Mouse (Mus musculus): Measurements from ENCODE around the gene Zfp362.

Zfp362 gene

DNA sequence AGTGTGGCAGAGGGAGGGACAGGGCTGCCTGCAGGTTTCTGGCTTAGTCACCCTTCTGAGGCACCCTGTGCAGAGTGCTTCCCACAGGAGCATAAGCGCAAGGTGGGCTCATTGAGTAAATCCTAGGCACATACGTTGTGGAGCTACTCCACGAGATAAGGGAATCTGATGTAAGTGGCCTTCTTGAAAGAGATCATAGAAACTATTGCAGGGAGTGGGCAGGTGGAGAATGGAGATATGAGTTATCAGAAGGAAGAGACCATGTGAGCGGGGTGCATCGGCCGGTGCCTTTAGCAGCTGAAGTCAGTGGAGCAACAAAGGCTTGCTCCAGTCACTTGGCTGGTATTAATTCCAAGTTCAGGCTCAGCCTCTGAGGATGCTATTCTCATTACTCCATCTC, 45.8 kb downstream of the Zfp362 start:
- in situ Hi-C loops (cut with MboI, MseI), result no loop called here

DNA sequence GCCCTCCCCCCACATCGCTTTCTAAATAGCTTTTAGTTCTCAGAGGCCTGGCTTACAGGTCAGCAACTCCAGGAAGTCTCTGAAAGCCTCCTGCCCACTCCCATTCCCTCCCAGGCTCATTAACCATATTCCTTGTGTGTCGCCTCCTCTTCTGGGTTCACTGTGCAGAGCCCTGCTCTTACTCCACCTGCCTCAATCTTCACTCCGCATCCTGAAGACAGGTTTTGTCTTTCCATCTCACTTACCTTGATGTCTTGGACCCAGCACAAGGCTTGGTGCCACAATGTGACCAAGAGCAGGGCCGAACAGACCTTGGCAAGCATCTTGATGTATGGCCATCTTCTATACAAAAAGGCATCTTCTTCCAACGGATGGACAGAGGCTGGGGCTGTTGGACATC, 46.6 kb downstream of the Zfp362 start:
- in situ Hi-C loops (cut with MboI, MseI), result no loop called here

DNA sequence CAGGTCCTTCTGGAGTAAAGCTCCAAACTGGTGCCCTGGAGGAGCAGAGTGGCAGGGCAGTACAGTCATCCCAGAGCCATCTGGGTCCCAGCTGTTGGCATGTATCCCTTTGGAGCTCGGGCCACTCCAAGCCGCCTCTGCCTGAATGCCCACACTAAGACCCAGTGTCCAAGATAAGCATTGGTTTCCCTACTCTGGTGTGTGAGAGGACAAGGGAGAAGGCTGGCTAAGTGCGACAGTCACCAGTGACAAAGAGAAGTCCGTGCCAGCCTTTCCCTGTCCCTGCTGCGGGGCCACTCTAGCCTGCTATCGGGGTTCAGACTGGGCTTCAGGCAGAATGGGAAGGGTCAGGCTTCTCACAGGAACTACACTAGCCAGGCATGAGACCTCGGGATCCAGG, 49.9 kb downstream of the Zfp362 start:
- in situ Hi-C loops (cut with MboI, MseI), result no loop called here

DNA sequence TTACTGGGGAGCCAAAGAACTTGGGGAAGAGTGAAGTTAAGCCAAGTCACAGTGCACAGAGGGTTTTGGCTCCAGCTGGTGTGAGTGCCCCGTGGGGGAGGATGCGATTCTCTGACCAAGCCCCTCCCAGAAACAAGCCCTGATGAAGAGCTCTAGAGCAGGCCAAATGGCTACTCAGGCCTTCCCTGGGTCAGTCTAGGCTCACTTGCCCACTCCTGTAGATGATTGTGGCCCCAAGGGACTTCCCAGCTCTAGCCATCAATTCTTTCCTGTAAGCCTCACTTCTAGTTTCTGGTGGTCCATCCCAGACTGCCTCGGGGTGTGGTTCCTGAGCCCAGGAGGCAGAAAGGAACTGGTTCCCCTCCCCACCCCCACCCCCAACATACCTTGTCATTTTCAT, 50.8 kb downstream of the Zfp362 start, which contains the start of gene A3galt2:
TSS of gene A3galt2 (plus strand) at position 301 of the 400 bp plus-strand sequence.
- in situ Hi-C loops (cut with MboI, MseI), result no loop called here

DNA sequence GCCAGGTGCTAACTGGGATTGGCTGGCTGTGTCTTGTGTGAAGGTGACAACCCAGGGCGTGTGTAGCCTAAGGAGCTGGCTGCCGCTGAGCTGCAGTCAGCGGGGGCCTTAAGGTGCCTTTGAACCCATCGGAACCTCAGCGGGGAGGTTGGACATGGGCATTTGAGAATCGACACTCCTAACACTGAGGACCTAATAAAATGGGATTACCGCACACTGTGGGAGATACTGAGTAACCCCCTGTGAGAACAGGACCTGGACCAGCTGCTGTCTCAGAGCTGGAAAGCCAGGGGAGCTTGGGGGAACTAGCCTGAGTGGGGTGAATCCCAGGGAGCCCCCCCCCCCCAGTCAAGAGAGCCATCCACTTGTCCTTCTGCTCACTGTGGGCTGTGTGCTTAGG, 52.3 kb downstream of the Zfp362 start:
- in situ Hi-C loops (cut with MboI, MseI), result no loop called here

DNA sequence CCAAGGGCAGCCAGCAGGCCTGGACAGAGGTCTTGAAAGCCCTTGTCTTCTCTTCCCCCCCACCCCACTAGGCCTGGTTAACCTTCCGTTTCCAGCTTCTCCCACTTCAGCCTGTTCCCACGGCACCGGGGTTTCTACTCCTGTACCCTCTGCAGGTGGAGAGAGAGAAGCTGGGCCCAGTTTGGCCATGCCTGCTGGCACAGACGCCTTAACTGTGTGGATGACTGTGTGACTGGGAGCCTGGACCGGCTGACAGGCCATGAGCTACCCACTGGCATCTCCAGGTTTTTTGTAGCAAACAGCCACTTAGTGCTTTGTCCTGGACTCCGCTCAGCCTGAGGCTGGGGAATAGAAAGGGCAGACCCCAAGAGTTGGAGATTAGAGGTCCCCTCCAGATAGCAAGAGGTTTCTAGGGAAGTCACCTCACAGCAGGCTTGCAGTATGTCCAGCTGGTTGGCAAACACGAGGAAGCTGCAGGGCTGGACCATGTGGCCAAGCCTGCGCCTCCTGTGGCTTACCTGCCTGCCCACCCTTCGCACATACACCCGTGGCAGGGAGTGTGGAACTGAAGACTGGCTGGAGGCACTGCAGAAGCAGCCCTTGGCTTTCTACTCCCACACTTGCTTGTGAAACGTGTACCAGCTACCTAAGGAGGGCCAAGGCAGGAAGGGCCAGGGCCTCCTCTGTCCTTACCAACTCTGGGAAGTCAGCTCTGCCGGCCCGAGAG, 53.7 kb downstream of the Zfp362 start:
- in situ Hi-C loops (cut with MboI, MseI), result no loop called here

DNA sequence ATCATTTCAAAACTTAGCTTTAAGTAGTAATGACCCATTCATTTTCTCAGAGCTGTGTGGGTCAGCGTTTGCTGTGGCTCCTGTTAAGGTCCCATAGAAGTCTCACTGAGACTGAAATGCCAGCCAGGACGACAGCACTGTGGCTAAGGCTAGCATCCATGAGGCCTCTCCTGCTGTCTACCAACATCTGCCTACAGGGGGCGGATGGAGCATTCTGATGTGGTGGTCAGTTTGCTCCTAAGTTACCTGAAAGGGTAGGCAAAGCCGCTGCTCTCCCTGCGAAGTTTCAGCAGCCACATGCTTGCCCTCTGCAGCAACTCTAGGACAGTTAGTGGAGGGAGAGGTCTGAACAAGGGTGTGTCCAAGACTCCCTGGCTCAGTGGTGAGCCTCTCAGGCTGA, 54.8 kb downstream of the Zfp362 start:
- in situ Hi-C loops (cut with MboI, MseI), result no loop called here

DNA sequence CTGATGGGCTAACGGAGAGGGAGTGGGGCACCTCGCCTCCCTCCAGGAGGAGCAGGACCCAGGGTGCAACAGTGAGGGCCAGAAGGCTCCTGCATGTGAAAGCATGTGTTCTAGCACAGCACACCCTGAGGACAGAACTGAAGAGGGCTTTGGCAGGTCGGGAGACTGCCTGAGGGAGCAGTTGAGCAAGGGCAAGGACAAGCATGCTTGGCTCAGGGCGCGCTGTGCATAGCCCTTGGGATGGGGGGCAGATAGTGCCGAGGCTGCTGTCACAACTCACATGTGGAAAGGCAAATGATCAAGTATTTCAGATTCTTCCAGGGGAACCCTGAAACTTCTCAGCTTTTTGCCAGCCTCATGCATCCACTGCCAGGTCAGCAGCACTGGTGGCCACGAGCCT, 57.5 kb downstream of the Zfp362 start:
- in situ Hi-C loops (cut with MboI, MseI), result loop anchor here (10.0 kb wide), 1 partner anchor 1916 kb away; the partner anchor contains the start of gene Pum1

DNA sequence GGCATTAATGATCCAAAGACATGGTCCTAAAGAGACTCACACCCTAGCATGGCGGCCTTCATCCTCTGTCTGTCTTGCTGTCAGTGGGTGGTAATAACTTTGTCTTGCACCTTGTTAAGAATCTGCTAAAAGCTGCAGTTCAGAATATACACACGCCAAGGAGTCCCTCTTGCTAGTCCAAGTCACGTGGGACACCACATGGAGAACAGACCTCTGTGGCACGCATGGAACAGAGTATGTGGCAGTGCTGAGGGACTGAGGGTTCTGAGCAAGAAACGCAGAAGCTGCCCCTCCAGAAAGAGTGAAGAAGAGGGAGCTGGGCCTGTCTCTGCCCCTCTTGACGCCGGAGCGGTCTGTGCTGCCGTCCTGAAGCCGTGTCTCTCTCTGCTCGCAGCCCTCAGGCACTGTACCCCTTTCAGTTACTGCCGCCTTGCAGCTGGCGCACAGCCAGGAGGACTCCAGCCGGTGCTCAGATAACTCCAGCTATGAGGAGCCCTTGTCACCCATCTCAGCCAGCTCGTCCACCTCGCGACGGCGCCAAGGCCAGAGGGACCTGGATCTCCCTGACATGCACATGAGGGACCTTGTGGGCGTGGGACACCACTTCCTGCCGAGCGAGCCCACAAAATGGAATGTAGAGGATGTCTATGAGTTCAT, 58.1 kb downstream of the Zfp362 start:
- in situ Hi-C loops (cut with MboI, MseI), result loop anchor here (10.0 kb wide), 1 partner anchor 1917 kb away; the partner anchor contains the start of gene Pum1

DNA sequence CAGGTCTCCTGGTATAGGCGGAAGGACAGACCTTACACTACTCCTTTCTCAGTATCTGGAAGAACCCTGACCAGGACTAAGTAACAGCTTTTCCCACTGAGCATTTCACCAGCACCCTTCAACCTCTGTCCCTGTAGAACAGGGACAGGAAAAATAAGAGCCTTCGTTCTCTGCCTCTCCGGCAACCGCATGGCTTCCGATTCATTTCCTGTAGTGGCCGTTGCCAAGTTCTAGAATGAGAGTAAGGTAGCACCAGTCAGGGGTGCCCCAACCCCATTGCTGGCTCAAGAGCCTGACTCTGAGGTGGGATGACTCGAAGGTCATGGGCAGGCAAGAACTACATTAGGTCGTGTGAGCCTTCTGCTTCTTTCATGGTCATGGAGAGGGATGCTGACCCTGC, 60.7 kb downstream of the Zfp362 start:
- in situ Hi-C loops (cut with MboI, MseI), result loop anchor here (10.0 kb wide), 1 partner anchor 1920 kb away; the partner anchor contains the start of gene Pum1

DNA sequence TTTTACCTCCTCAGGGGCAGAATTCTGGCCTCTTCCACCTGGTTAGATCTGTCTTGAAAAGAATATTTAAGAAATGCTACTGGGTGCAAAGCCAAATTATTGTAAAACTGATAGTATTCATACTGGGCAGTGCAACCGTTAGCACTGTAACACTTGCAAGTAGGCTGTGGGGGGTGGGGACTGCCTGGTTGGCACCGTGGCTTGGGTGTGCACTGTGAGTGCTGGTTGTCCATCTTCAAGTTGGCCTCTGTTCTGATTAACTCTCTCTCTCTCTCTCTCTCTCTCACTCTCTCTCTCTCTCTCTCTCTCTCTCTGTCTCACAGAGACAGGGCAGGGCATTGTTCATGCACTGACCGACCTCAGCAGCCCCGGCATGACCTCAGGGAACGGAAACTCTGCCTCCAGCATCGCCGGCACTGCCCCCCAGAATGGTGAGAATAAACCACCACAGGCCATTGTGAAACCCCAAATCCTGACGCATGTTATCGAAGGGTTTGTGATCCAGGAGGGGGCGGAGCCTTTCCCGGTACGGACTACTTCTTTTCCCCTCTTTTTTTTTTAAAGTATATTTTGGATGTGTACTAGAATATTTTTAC, 62.7 kb downstream of the Zfp362 start:
- in situ Hi-C loops (cut with MboI, MseI), result loop anchor here (10.0 kb wide), 1 partner anchor 1922 kb away; the partner anchor contains the start of gene Pum1

DNA sequence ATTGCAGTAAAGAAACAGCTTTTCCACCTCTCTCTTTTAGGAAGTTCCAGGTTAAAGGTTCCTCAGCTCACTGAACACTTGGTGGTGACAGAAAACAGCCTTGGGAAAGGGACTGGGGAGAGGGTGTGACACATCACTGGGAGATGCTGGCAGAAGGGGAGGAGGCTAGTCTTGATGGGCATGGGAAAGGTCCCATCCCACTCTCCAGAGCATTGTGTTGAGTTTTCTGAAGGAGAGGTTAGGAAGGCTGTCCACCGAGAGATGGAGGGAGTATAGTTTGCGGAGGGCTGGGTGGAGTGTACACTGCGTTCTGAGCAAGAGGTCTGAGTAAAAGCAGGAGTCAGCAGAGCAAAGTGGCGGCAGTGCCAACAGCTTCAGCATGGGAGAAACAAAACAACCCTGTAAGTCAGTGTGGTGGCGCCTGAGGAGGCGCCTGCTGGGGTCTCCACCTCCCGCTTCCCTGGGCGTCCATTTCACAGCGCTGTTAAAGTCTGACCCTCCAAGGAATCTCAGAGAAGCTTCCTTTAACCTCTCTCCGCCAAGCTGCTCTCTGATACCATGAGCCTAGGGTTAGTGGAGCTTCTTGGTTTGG, 63.4 kb downstream of the Zfp362 start:
- in situ Hi-C loops (cut with MboI, MseI), result loop anchor here (10.0 kb wide), 1 partner anchor 1922 kb away; the partner anchor contains the start of gene Pum1

DNA sequence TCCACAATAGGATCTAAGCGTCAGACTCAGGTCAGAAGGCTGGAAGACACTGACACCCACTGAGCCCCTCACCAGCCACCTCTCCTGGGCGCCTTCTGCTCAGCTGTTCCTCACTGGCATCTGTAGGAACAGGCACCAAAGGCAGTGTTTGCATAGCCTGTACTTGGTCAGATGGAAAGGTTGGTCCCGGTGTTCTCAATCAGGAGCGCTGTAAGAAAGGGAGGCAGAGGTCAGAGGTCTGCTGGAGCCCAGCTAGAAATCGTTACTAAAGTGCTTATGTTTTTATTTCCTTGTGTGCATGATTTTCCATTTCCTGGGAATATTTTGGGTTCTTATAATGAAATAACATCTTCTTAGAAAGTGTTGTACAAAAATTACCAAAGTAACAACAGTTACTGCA, 63.9 kb downstream of the Zfp362 start:
- in situ Hi-C loops (cut with MboI, MseI), result loop anchor here (10.0 kb wide), 1 partner anchor 1923 kb away; the partner anchor contains the start of gene Pum1

DNA sequence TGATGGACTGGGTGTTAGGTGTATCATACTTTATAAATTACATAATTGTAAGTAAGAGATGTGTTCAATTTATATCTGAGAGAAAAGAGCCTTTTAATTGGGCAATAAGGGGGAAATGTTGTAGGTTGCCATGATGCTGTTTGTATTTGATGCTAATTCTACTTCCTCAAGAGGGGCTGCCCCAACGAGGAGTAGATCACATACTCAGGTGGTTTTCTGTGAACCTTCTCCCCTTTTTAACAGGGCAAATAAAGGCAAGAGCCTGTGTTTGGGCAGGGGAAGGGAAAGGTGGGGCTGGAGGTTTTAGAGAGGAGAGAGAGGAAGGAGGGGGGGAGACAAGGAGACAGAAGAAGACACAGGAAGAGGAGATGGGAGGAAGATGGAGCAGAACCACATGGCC, 65.0 kb downstream of the Zfp362 start:
- in situ Hi-C loops (cut with MboI, MseI), result loop anchor here (10.0 kb wide), 1 partner anchor 1924 kb away; the partner anchor contains the start of gene Pum1

DNA sequence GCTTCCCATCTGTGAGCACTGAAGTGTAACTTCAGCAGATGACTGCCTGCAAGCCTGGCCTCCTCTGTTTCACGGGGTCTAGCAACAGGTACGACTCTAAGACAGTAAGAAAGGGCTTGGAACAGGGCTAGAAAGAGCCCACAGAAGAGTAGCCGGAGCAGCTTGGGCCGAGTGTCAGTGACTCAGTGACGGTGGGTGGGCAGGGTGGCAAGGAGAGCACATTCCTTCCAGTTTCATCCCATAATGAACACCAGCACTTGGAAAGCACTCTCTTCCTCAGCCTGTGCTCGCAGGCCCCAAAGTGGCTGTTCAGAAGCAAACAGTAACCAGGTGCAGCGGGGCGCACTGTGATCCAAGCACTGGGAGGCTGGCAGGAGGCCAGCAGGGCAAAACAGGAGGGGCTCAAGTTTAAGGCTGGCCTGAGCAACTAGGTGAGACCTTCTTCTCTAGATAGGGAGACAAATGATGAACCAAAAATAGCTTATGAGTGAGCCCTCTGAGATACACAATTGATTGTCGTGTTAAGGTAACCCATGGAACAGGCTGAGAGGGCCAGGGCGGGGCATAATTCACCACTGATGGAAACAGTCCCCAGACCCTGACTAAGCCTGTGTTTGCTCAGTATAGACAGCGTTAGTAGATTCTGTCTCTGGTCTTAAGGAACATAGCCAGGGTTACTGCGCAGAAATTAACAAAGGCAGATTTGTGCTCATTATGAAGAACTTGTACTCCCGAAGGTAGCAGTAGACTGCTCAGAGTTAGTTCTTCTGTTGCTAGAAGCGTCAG, 67.8 kb downstream of the Zfp362 start:
- in situ Hi-C loops (cut with MboI, MseI), result no loop called here

DNA sequence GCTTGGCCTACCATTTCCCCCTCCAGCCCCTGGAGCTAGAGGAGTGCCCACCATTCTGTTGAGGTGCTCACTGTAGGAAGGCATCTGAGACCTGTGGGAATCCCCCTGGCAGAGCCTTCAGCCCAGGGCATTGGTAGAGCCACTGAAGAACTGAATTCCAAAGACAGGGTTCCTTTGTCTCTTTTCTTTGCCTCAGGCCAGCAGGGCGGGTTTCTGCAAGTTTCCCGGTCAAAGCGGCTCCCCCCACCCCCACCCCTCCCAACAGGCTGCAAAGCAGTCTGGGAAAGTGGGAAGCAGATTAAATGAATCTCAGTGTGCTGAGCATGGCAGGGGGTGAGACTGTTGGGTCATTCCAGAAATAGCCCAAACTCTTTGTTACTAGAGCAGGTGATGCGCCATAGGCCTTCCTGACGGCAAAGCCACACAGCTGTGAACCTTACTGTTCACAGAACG, 68.7 kb downstream of the Zfp362 start:
- in situ Hi-C loops (cut with MboI, MseI), result no loop called here

DNA sequence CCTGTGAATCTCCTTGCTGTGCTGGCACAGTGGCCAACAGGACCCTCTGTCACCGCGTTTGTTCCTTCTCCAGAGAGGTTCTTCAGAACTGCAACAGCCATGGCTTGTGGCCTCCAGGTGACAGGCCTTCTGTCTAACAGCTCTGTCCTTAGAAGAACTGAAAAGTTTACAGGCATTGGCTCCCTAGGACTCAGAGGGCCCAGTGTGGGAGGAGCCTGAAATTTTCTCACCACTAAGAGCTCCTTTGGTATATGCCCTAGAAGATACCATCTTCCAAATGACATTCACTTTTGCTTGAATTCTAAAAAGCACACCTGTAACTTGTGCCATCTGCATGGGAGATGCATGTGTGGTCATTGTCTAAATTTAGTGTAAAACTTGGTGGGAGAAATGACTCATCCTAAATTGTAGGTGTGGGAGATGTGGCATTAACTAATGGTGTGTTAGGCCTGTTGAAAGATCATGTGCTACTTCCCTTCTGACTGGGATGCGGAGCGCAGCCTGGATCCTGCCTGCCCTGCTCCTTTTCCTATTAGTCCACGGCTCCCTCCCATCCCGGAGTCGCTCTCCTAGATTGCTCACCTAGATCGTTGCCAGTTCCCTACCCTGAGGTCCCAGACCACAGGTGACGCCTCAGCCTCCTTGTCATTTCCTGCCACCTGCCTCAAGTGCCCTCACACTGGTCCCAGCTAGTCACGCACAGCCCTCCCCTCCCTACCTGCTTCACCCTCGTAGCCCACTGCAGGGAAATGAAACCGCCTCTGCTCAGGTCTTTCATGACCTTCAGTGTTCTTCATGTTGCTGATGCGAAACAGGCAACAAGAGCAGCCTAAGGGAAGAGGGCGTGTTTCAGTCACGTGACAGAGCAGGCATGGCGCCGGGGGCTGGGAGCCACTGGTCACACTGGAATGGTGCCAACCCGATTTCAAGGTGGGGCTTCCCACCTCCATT, 70.8 kb downstream of the Zfp362 start:
- in situ Hi-C loops (cut with MboI, MseI), result no loop called here

DNA sequence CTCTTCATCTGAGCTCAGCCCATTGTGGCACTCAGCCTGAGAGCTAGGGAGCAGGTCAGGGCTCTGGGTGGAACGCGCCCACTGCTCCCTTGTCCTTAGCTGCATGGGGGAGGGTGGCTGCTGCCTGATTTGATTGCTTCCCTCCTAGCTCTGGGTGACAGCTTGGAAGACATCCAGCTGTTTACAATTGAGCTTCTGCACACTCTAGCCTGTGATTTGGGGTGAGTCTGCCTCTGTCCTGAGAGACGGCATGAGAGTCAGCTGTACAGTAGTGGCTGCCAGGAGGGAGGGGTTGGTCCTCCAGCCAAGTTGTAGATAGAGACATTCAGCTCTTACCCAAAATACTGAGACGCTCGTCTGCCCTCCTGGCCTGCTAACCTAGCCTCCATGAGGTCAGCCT, 71.6 kb downstream of the Zfp362 start:
- in situ Hi-C loops (cut with MboI, MseI), result no loop called here

DNA sequence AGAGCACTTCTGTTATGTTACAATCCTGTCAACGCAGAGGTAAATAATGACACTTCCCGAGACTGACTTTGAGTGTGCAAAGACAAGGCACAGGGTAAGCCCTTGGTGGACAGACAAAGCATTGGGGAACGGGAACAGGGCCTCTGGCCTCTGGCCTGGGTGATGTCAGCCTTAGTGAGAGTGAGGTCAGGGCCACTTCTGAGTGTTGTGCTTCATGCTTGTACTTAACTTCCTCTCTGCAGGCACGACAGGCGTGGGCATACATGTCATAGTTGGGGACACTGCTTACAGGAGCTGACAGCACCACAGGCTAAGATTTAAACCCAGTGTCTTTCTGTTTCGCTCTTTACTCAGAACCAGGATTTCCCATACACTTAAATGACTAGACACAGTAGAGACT, 72.3 kb downstream of the Zfp362 start:
- in situ Hi-C loops (cut with MboI, MseI), result no loop called here

DNA sequence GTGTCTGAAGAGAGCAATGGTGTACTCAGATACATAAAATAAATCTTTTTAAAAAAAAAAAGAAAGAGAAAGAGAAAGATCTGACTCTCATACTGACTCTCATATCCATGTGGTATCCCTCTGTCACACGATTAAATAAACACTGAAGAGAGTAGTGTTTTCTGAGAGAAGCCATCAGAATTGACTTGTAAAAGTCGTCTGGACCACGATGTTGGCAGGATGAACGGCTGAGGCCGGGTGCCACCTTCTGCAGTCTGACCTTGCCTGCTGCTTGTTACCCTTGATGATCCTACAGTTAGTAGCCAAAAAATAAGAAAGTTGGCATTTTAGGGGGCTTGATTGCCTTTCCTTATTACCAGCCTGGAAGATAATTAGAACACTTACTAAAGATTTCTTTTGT, 73.1 kb downstream of the Zfp362 start:
- in situ Hi-C loops (cut with MboI, MseI), result no loop called here

Data from T-helper 1 cell (primary cell).